Mouse (Mus musculus) T-helper 1 cell (primary cell): ENCODE data around the gene Dnah11.
"Not testable (repeated sequence)": the region's sequence is repeated elsewhere in the genome, so short reads cannot be mapped to it uniquely, and the experiment has no call there.

Experiments
- in situ Hi-C: fragments of 300-600 bp; cut with MboI, MseI; formaldehyde crosslinking; loops from one replicate; pipeline ENCODE4 v1.15.1; 2025; ENCODE audit warnings: high pct_unique_total_duplicates

Dnah11 gene

DNA sequence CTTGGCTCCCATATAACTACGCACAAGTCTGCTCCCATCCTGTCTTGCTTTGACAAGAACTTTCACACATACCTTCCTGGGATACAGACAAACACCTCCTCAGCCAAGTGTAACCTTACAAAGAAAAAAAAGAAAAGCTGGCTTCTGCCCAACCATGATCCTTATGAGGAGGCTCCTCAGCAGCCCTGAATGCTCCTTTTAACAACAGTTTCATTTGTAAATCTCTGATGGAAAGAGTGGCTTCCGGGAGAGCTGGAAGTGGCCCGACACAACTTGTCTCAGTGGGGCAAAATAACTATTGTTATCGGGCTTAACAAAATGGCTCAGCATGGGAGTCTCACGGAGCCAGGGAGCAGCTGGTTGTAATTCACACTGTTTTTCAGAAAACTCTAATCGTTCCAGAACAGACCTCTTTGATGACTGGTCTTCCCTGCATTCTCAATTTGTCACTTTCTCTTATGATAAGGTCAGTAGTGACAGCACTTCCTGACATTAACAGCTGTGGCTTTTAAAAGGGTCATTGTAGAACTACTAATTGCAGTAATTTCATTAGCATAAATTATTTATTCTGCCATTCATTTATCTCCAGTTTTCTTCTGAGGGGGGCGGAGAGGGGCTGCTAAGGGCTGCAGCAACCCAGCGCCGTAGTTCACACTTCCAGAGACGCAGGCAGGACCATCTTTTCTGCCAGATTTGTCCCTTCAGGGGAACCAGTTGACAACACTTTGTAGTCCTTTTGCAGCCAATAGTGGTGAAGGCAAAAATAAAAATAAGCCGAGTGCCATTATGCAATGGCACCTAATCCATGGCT, 209.6 kb downstream of the Dnah11 start:
- in situ Hi-C loops = no loop called here

DNA sequence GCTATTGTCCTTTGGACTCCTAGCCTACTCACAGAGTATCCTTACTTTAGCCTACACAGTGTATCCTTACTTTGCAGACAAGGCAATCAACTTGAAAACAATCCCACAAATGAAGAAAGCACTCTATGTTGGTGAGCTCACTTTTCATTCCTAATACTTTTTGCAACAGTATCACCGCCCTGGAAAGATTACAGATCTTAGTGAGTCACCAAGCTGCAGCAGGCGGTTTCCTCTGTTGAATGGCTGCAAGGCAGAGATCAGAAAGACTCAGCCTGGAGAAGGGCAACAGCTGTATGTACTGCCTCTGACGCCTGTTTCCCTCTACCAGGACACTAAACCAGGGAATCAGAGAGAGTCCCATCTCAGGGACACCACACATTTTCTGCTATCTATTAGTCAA, 218.5 kb downstream of the Dnah11 start:
- in situ Hi-C loops = no loop called here

DNA sequence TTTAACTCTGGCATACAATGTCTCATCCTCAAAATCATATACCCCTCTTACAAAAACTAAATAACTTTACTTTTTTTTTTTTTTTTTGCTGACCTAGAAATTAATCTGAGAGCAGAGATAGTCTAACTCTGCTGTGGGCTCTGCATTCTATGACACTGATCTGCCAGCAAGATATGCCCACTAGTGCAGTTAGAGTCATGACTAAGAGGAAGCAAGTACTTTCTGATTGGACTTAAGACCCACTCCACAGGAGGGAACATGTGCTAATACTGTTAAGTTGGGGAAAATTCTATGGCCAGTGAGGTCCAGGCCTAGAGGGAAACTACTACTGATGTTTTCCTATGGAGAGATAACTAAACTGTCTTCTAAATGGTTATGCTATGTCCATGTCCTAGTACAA, 225.1 kb downstream of the Dnah11 start:
- in situ Hi-C loops = no loop called here

DNA sequence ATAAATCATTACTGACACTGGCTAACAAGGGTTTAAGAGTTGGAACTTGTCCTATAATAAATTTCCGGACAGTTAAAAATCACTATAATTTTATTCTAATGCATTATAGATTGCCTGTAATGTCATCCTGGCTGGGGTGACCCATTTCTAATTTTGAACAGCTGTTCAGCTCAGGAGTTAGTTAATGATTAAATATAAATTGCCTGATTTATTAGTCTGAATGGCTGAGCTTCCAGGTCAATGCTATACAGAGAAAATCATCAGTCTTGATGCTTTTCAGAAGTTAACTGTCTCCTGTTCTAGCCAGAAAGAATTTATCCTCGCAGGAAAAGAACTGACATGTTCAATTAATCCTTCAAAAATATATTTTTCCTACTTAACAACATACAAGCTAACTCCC, 236.1 kb downstream of the Dnah11 start:
- in situ Hi-C loops = no loop called here

DNA sequence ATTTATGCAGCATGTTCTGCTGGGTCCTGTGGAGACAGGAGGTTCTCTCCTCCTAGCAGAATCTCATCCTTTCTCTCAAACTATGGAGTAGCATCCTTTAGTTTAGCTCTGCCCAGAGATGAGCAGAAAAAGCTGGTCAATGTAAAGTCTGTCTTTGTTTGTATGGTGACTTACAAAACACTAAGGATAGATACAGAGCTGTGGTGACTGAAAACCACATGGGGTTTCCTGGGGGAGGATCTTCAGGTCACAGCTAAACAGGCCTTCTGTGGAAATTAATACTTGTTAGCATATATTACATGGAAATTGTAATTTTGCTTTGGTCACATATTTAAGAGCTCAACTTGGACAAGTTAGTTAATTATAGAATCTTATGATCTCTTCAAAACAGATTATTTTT, 239.6 kb downstream of the Dnah11 start:
- in situ Hi-C loops = no loop called here

DNA sequence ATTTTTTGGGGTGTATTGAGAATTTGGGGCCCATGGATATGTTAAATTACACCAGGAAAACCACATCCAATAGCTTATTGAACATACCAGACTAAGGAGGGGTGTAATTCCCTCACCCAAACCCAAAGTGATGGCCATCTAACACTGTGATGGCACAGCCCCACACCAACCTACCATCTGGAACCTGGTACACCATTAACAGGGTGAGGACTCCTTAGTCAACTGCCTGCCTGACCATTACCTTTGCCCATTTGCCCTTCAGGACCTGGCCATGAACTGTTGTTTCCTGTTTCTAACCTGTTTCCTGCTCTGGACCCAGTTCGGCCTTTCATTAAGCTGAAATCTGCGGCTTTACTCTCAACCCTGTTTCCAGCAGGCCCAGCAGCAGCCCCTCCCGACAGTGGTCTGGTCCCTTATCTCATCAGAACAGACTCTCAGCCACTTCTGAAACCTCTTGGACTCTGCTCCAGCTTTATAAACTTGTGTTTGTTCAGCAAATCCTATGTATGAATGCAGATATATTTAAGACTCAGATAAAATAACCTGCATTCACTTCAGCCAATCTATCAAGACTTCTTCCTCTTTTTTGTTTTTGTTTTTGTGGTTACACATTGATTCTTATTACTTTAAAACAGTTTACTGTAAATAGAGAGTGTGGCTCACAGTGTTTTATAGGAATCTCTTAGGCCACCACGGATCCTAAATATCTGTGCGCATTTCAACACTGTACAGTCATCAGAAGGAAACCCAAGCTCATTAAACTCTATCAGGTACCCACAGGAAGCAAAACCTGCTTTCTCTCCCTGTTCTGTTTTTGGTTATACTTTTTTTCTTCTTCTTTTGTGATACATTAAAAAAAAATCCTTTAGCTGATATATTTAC, 251.8 kb downstream of the Dnah11 start:
- in situ Hi-C loops = no loop called here

DNA sequence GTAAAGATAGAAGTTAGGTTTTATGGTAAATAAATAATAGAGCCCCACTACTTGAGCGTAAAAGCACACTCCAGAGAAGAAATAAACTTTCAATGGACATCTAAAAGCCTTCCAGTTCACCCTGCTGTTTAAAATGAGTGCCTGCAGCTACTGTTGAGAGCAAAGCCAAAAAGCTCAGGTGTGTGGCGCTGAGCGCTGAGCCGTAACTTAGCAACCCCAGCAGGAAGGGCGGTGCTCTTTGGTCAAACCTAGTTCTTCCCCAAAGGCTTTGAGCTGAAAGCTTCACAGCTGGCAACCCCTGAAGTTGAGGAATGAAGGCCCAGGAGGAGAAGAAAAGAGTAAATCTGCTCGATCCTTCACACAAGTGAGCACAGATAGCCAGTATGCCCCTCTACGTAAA, 256.9 kb downstream of the Dnah11 start:
- in situ Hi-C loops = no loop called here

DNA sequence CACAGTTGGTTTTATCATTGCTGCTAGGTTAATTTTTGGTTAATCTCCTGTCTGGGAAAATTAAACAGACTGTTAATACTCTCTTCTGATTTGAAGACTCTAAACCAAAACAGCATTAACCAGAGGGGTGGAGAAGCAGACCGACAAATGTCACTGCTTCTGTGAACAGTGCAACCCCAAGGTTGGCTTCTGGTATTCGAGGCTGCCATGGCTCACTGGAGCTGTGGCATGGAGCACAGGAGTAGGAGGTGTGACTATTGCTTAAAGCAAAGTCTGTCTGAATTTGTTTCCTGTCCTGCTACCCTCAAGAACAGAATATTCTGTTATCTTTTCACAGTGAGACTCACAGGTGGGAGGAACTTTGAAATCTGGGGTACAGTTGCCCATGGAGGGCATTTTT, 260.6 kb downstream of the Dnah11 start:
- in situ Hi-C loops = no loop called here

DNA sequence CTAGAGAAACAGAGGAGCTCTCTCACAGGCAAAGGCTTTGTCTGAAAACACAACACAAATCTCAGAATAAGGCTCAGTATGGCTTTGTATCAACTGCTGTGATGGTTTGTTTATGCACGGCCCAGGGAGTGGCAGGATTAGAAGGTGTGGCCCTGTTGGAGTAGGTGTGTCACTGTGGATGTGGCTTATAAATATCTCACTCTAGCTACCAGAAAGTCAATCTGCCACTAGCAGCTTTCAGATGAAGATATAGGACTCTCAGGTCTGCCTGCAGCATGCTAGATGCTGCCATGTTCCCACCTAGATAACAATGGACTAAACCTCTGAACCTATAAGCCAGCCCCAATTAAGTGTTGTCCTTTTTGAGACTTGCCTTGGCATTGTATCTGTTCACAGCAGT, 266.8 kb downstream of the Dnah11 start:
- in situ Hi-C loops = no loop called here

DNA sequence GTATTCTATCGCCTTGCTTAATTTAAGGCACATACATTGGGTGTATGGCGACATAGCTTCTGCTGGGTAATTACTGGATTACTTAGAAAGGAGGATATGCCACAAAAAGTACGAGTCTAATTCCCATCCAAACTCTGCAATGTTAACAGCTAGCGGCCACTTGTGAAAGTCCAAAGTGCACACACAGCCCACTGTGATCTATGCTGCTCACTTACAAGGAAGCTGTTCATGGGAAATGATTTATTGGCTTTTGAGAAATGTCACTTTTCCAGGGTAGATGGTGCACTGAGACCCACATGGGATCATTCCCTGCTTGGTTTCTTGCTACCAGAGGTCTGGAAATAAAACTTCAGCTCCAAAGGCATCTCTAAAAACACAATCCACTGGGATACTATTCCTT, 269.1 kb downstream of the Dnah11 start:
- in situ Hi-C loops = no loop called here

DNA sequence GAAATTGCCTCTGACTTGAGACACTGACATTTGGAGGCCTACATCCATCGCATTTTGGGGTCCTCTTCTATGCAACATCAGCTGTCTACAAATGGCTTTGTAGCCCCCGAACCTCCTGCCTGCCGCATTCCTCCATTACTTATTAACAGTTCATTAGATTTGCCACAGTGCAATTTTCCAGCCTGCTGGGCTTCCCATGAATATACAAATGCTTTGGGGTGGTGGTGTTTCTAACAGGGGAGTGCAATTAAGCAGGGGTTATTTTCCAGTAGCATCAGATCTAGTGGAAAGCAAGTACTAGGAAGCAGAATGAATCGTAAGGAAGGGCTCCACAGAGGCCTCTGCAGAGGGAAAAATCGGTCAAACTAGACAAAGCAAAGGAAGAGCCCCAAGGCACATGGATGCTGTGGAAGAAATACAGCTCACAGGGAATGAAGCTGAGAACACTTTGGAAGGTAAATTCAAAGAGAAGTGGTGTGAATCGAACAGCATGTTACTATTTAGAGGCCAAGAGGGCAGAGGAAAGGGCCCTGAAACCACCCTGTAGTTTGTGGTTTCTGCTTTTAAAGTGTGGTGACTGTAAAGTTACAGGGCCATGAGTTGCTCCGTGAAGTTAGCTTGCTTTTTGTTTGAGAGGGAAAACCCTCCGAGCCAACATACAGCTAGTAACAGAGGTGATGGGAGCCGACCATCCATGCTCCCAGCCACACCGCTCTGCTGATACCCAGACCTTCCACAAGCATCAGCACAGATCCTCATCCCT, 282.8 kb downstream of the Dnah11 start:
- in situ Hi-C loops = no loop called here

DNA sequence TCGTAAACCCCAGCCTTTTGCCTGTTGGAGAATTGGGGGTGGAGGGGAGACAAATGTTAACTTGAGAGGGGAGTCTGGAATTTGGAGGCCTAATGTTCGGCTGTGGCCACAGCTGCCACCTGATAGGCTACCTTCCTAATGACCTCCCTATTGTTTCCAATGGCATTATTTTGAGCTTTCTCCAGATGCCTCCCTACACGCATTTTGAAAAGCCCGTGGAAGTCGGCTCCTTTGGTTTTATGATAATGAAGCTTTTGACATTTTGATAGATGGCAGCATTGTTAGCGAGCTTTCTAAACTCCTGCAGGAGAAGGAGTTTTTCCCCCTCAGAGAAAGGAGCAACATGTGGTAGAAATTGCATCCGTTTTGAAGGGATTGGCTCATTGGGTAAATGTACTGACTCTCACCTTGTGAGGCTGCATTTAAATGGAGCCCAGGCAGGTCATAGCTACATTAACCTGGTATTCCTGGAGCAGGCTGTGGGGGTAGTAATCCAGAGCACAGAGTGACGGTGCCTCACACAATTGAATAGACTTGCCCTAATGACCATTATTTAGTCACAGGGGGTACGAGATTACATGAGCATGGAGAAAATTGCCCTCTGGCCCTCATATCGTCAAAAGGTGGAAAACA, 284.1 kb downstream of the Dnah11 start:
- in situ Hi-C loops = no loop called here

DNA sequence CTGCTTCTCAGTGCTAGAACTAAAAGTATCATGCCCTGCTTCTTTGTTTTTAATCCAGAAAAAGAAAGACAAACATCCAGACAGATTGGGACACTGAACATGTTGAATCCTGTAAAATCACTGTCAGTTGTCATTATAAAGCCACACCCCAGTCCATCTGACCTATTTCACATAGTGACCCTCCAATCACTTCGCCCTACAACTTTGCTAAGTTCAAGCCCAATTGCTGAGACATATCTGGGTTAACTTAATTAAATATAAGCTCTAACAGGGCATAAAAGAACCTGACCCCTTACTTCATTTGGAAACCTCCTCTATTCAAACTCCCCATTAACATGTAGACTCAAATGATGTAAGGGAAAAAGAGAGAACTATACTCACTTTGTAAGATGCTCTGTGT, 287.4 kb downstream of the Dnah11 start:
- in situ Hi-C loops = no loop called here

DNA sequence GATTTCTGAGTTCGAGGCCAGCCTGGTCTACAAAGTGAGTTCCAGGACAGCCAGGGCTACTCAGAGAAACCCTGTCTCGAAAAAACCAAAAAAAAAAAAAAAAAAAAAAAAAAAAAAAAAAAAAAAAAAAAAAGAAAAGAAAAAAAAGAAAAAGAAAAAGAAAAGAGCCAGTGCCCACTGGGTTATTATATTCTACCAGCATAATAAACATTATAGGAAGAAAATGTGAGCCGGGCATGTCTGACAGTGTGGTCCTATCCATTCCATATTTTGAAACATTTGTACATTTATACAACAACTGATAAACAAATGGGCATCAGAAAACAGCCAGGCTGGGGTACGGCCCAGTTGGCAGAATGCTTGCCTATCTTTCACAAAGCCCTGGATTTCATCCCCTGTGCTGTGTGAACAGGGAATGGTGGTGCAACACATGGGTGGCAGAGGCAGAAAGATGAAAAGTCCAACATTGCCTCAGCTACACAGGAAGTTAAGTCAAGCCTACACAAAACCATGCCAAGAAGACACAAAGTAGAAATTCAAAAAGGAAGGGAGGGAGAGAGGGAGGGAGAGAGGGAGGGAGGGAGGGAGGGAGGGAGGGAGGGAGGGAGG, 293.5 kb downstream of the Dnah11 start:
- in situ Hi-C loops = not testable (repeated sequence)

DNA sequence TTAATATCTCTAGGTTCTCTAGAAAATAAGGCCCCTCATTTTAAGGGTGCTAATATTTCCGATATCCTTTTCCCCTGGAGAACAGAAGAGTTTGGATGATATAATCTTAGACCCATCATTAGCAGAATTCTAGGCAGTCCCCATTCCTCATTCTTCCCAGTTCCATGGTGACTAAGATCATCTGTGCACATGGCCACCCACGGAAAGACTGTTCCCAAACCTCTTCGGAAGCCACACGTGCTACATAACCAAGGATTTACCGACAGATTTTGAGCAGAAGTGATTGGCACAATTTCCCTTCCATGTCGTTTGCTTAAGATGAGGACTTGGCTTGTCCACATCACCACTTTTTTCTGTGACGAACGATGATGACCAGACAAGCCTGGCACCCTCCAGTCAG, 295.2 kb downstream of the Dnah11 start:
- in situ Hi-C loops = no loop called here

DNA sequence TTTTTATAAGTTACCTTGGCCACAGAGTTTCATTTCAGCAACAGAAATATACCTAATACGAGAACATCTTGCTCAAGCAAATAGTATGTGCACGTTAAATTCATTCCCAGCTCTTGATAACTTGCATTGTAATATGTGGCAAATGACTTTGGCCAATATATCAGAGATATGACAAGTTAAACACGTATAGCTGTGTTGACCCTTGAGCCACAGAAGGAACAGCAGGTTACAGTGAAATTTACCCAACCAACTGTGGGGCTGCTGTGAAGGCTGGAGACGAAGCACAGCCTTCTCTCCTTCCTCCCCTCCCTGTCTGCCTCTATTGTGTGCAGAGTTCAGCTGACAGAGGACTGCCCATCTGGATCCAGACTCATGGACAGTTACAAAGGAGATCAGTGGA, 297.5 kb downstream of the Dnah11 start:
- in situ Hi-C loops = not testable (repeated sequence)

DNA sequence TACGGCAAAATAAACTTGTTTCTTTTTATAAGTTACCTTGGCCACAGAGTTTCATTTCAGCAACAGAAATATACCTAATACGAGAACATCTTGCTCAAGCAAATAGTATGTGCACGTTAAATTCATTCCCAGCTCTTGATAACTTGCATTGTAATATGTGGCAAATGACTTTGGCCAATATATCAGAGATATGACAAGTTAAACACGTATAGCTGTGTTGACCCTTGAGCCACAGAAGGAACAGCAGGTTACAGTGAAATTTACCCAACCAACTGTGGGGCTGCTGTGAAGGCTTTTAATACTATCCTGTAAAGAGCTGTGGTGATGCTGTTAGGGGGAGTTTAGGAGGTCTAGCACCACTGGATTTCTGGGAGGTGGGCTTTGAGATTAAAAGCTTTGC, 298.0 kb downstream of the Dnah11 start:
- in situ Hi-C loops = not testable (repeated sequence)

DNA sequence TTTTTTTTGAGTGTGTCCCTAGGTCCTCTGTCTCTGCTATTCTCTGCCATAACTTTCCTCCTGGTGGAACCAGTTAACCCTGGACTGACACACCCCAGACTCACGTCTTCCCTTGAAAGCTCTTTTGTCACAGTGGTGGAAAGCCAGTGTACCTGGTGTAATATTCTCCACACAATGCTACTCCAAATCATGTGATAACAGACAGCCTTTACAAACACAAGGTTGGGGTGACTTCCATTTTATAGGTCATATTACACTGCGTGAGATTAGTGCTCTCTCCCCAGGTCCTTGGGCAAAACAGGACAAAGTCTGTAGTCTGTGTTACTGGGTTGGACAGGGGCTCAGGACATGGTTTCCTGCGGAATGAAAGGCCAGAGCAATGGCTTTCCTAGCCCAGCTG, 311.4 kb downstream of the Dnah11 start:
- in situ Hi-C loops = loop anchor here (10.0 kb wide), 1 partner anchor 1263 kb away; no protein-coding TSS in a partner anchor

DNA sequence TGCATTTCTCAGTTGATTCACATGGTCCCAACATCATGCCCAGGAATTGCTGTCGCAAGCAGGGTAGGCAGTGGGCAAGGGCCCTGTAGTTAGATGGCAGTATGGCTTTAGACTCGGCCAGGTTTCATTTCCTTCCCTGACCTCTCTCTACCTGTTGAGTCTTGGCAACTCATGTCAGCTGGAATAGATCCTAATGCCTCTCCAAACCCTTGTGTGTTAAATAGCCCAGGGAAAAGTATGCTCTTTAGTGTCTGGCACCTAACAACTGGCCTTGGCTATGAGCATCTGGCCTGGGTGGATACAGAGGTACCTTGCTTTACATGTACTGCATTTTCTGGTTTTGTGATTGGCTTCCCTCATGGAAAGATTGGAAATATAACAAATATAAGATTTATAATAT, 314.2 kb downstream of the Dnah11 start:
- in situ Hi-C loops = loop anchor here (10.0 kb wide), 1 partner anchor 1260 kb away; no protein-coding TSS in a partner anchor

DNA sequence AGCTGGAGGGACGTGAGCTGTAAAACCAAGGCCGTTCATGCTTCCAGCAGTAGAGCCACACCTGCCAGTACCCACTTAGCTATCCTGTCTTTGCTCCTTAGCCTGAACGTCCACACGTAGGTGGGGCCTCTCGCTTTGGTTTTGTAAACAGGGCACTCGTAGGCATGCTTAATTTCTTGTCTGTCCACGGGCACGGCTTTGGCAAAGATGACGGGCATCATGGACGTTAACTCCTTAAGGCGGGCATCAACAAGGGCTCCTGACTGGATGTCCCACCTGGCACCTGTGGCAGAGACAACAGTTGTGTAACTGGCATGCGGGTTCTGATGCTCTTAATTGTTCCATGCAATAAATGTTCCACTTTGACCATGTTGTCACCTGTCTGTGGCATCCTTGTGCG, 320.5 kb downstream of the Dnah11 start:
- in situ Hi-C loops = no loop called here

DNA sequence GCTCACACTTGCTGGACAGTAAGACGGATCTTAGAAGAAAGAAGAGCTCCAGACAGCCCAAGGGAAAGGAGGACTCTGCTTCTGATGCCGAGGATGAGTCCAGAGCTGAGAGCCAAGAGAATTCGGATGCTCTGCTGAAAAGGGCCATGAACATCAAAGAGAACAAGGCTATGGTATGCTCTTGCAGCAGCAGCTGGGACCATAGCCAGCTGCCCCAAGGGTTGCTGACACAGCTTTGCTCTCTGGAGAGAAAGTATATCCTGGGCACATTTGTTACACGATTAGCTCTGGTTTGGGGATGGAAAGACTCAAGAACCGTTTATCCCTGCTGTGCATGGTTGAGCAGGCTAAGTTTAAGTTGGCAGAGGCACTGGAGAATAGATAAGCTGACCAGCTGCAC, 326.6 kb downstream of the Dnah11 start:
- in situ Hi-C loops = loop anchor here (5.0 kb wide), 1 partner anchor 95 kb away; no protein-coding TSS in a partner anchor
